Mouse (Mus musculus) embryonic facial prominence, embryonic 11.5 days (tissue): Measurements from ENCODE around the gene Sox11. TPM values are rescaled to one million over a fixed set of nuclear protein-coding genes. Genes with fewer than 3 reads are reported as not detected.
A peak's percentile ranks its signal among the peaks of the same experiment; 100 is the strongest.

Source experiments
- ATAC-seq: fragments of 200-750 bp; cut with Nextera tagmentation; replicated peaks from 2 replicates; pipeline ENCODE4 v1.8.0; 2017; ENCODE audit warnings: low read depth; ENCODE audit not compliant: insufficient number of reproducible peaks, low FRiP score, low TSS enrichment
- DNase-seq: peaks from one replicate; pipeline ENCODE4 v3.0.0-alpha.2; 2015; ENCODE audit warnings: low spot score
- H3K27ac ChIP-seq: fragments of 300-500 bp; sonication (generic); replicated peaks from 2 replicates; pipeline ENCODE4 v1.5.1; 2014; ENCODE audit warnings: mild to moderate bottlenecking, low read depth, low read length, control low read depth
- H3K27me3 ChIP-seq: fragments of 300-500 bp; sonication (generic); 2 replicates; pipeline ENCODE4 v1.6.1; 2014; ENCODE audit warnings: mild to moderate bottlenecking, low read length, moderate library complexity, mixed read lengths; ENCODE audit not compliant: control insufficient read depth, insufficient read depth
- H3K36me3 ChIP-seq: fragments of 300-500 bp; sonication (generic); replicated peaks from 2 replicates; pipeline ENCODE4 v1.6.1; 2014; ENCODE audit warnings: low read depth, mild to moderate bottlenecking, low read length, moderate library complexity, mixed read lengths; ENCODE audit not compliant: control insufficient read depth, insufficient read depth
- H3K4me1 ChIP-seq: fragments of 300-500 bp; sonication (generic); 2 replicates; pipeline ENCODE4 v1.6.1; 2014; ENCODE audit warnings: low read length, mixed read lengths; ENCODE audit not compliant: control insufficient read depth, insufficient read depth
- H3K4me2 ChIP-seq: fragments of 300-500 bp; sonication (generic); 2 replicates; pipeline ENCODE4 v1.6.1; 2014; ENCODE audit warnings: low read depth, mild to moderate bottlenecking, control low read depth, low read length, moderate library complexity
- H3K4me3 ChIP-seq: fragments of 300-500 bp; sonication (generic); 2 replicates; pipeline ENCODE4 v1.5.1; 2014; ENCODE audit warnings: low read depth, low read length, control low read depth
- H3K9ac ChIP-seq: fragments of 300-500 bp; sonication (generic); replicated peaks from 2 replicates; pipeline ENCODE4 v1.6.1; 2014; ENCODE audit warnings: mild to moderate bottlenecking, control low read depth, low read length
- H3K9me3 ChIP-seq: fragments of 300-500 bp; sonication (generic); replicated peaks from 2 replicates; pipeline ENCODE4 v1.6.1; 2016; ENCODE audit warnings: mild to moderate bottlenecking, low read length, inconsistent platforms, mixed read lengths; ENCODE audit not compliant: control insufficient read depth
- WGBS: fragments of 180-500 bp; shearing (Covaris S2); extraction: QIAGEN DNeasy Blood & Tissue Kit; methylation state at CpG from one replicate; pipeline ENCODE4 v1.1.7; 2014; 5-methylcytosine and 5-hydroxymethylcytosine counted together
- polyA plus RNA-seq: library from polyadenylated mRNA; unstranded; fragments of >200 nt; fragmentation: Nextera tagmentation; extraction: Ambion mirVana; gene quantifications from 2 replicates; pipeline ENCODE4 v1.2.1, GENCODE M21; 2014

Gene Sox11
- polyA plus RNA-seq, 1 experiment from 2014 or later = 508 TPM

DNA sequence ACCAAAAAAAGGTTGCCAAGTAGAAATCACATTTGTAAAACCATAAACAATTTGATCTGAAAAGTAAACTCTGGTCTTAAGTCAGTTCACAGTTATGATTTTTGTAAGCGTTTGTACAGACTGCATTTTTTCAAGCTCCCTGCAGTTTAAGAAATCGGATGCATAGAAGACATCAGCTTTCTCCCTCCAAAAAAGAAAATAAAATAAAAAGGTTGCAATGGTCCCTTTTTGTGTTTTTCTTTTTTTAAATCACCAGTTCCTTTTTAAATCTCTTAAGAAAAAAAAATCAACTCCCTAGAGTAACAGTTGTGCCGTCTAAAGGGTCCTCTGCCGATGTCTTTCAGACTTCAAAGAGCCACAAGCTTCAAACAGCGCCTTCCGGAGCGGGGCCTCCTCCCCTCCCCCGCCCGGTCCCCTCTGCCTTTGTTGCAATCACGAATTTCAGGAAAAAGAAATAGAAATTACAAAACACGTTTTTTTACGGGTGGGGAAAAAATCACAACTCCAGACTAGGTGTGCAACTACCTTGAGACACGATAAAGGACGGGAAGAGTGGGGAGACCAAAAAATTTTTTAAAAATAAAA is 1.8 kb downstream of the Sox11 start:
- ATAC-seq (no peak), DNase-seq (peak; percentile 78)
- under 1% methylated on average over 14 of the region's 14 CpGs for WGBS
- Histone ChIP-seq H3K4me2 (peak overlapping the region; percentile 13; the same call in 1 of the 2 replicates), H3K4me3 (peak overlapping the region; percentile 68), H3K9ac (peak overlapping the region; percentile 89), H3K27ac (peak overlapping the region; percentile 97), H3K9me3 (no peaks in the 10 kb centered on the region), H3K27me3 (no peaks in the 10 kb centered on the region), H3K36me3 (no peaks in the 10 kb centered on the region), H3K4me1 (no peaks in the 10 kb centered on the region)

DNA sequence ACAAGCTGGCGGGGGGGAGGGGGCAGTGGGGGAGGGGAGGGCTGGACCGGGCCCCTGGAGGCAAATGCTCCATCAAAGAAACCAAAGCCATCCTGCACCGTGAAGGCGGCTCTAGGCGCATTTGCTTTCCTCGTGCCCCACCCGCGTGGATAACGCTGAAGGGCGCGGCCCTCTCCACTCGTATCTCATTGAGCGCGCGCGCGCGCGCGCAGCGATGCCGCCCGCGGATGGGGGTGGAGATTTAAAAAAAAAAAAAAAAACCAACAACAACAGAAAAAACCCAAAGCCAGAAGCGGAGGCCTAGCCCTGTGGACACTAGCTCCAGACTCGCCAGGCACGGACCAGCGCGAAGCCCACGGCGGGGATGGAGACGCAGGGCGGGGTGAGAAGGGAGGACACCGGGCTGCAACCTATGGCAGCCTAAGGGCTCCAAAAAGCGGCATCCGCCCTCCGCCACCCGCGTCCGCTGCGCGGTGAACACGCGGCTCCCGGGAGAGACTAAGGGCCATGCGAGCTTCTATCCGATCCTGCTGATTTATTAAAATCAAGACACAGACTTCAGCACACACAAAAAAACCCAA is 3.1 kb downstream of the Sox11 start:
- H3K27me3 ChIP-seq = no peaks in the 10 kb centered on the region
- DNase-seq (peak; percentile 72), ATAC-seq (no peak)
- peak overlapping the region; percentile 94 for H3K27ac ChIP-seq
- H3K9me3 ChIP-seq = no peaks in the 10 kb centered on the region
- H3K4me3 ChIP-seq = peak overlapping the region; percentile 96
- H3K4me1 ChIP-seq = no peaks in the 10 kb centered on the region
- no peaks in the 10 kb centered on the region for H3K36me3 ChIP-seq
- H3K9ac ChIP-seq = peak overlapping the region; percentile 99
- WGBS = under 1% methylated on average over 47 of the region's 47 CpGs
- H3K4me2 ChIP-seq = peak overlapping the region; percentile 47

DNA sequence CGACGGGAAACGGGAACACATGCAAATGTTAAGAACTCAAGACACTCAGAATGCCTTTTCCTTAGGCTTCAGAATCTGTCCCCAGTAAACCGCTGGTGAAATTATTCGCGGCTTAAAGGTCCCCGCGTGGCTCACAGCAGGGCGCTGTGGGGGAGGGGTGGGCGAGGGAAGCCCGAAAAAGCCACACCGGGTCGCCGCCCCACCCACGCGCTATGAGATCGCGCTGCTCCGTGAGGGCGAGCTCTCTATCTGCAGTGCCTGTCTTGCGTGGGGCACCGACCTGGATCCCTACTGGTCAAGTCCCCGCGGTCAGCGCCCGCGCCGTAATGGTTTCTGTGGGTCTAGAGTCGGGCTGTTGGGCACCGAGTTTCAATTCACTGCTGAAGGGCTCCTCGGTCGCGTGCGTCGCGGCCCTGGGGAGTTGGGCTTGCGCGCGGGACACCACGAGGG is 3.6 kb downstream of the Sox11 start:
- ATAC-seq = no peak
- H3K4me1 ChIP-seq = no peaks in the 10 kb centered on the region
- no peaks in the 10 kb centered on the region for H3K9me3 ChIP-seq
- no peaks in the 10 kb centered on the region for H3K36me3 ChIP-seq
- peak; percentile 72 for DNase-seq
- peak overlapping the region; percentile 99 for H3K9ac ChIP-seq
- peak overlapping the region; percentile 94 for H3K27ac ChIP-seq
- H3K4me2 ChIP-seq = peak overlapping the region; percentile 47
- no peaks in the 10 kb centered on the region for H3K27me3 ChIP-seq
- WGBS = 0% methylated on average over 40 of the region's 40 CpGs
- peak overlapping the region; percentile 96 for H3K4me3 ChIP-seq

DNA sequence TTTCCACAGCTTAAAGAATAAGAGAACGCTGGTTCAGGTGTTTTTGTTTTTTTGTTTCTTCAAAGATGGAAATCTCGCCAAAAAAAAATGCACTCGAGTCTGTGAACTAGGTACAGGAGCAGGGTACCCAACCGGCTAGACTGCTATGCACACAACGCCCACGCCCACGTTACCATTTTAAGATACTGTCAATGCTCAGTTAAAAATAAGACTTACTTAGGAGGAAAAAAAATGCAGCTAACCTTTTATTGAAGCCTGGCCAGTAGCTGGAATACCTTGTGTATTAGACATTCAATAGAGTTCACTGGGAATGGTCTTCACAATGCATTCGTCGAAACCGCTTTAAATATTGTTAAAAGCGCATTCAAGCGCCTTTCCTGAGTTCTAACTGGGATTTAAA is 4.3 kb downstream of the Sox11 start:
- peak overlapping the region; percentile 30; the same call in 1 of the 2 replicates for H3K27ac ChIP-seq
- peak overlapping the region; percentile 96 for H3K4me3 ChIP-seq
- no peaks in the 10 kb centered on the region for H3K36me3 ChIP-seq
- ATAC-seq (no peak), DNase-seq (peak; percentile 52)
- peak overlapping the region; percentile 47 for H3K4me2 ChIP-seq
- H3K4me1 ChIP-seq = no peaks in the 10 kb centered on the region
- 3% methylated on average over 12 of the region's 12 CpGs for WGBS
- H3K9ac ChIP-seq = peak overlapping the region; percentile 55
- no peaks in the 10 kb centered on the region for H3K9me3 ChIP-seq
- H3K27me3 ChIP-seq = no peaks in the 10 kb centered on the region

DNA sequence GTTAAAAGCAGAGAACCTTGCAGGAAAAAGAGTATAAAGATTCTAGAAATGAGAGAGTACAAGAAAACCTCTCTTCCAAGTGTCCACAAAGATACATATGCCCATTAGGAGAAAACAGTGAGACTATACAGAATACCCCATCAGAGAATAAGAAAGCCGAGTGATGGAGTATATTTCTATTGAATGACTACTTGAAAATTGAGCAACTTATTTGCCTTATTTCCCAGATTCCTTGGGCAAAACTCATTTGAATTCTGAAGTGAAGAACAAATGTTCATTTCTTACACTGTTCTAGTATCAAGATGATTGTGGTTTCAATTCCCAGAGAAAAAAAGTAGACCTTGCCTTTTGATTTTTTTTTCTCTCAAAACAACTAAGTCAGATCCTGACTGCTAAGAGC is 4.9 kb downstream of the Sox11 start:
- peak overlapping the region; percentile 96 for H3K4me3 ChIP-seq
- peak overlapping the region; percentile 47 for H3K4me2 ChIP-seq
- no peaks in the 10 kb centered on the region for H3K36me3 ChIP-seq
- no peak overlapping the region for H3K27ac ChIP-seq
- 23% methylated on average over 1 of the region's 1 CpGs for WGBS
- H3K4me1 ChIP-seq = no peaks in the 10 kb centered on the region
- no peak for DNase-seq
- no peak for ATAC-seq
- no peaks in the 10 kb centered on the region for H3K9me3 ChIP-seq
- H3K27me3 ChIP-seq = no peaks in the 10 kb centered on the region
- no peak overlapping the region for H3K9ac ChIP-seq

DNA sequence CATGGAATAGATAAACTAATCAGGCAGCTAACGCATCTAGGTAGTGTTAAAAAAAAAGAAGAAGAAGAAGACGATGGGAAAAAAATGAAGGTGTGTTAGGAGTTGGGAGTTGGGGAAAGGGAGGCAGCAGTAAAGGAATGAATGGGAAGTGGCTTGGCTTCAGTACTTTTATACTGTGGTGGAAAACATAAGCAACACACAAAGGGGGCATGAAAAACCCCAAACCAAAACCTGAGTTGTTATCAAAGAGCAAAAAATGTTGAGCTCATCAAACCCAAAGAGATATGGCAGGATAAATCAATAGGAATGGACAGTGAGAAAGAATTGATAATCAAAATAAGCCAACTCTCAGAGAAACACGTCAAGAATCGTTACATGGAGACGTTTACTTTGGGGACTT is 5.6 kb downstream of the Sox11 start:
- H3K27ac ChIP-seq = no peak overlapping the region
- H3K27me3 ChIP-seq = no peaks in the 10 kb centered on the region
- no peaks in the 10 kb centered on the region for H3K4me1 ChIP-seq
- no peaks in the 10 kb centered on the region for H3K36me3 ChIP-seq
- H3K4me3 ChIP-seq = peak overlapping the region; percentile 96
- H3K9ac ChIP-seq = peak overlapping the region; percentile 25
- no peak for ATAC-seq
- peak overlapping the region; percentile 47 for H3K4me2 ChIP-seq
- no peak for DNase-seq
- WGBS = 35% methylated on average over 5 of the region's 5 CpGs
- no peaks in the 10 kb centered on the region for H3K9me3 ChIP-seq

DNA sequence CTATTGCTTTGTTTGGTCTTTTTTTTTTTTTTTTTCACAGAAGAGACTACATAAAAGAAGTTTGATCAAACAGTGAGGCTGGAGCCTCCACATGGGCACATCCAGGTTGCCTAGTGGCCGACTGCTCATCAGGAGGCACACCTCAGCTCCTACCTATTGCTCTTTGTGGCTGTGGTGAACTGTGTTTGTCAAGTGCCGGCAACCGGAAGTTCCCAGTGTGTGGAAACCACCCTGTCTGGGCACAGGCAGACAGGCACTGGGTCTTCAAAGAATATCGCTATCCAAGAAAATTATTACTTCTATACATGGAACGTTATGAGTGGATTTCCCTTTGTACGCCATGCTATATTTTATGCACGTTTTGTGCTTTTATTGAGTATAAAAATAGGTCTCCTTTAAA is 6.0 kb downstream of the Sox11 start:
- H3K4me2 ChIP-seq = peak overlapping the region; percentile 51
- no peak overlapping the region for H3K27ac ChIP-seq
- H3K9me3 ChIP-seq = no peaks in the 10 kb centered on the region
- H3K9ac ChIP-seq = peak overlapping the region; percentile 57
- no peaks in the 10 kb centered on the region for H3K27me3 ChIP-seq
- H3K4me3 ChIP-seq = peak overlapping the region; percentile 96
- 60% methylated on average over 7 of the region's 7 CpGs for WGBS
- ATAC-seq (no peak), DNase-seq (no peak)
- no peaks in the 10 kb centered on the region for H3K36me3 ChIP-seq
- H3K4me1 ChIP-seq = no peaks in the 10 kb centered on the region

DNA sequence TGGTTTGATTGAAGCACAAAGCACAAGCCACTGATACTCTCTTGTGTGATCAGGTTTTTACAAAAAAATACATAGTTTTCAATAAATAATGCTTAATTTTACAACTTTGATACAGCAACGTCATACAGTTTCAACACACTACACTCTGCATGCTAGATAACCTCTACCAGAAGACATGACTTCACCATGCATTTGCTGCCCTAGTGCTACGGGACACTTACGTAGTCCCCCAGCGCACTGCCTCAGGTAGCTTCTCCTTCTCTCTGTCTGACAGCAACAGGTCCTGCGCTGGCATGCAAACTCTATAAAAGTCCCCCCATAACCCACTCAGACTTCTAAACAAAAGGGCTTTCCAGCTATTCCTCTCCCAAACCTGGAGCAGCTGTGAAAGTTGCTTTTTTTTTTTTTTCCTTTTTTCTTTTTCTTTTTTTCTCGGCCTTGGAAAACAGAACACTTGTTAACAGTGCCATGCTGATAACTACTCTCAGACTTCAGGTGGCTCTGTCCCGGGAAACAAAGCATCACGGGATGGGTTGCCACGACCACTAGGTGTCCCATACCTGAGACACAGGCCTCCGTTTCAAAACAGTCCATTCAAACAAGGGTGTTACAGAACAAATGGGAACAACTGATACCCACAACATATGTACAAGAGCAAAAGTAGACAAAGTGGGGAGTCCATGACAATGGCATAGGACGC is 6.9 kb downstream of the Sox11 start:
- Histone ChIP-seq H3K9me3 (no peaks in the 10 kb centered on the region), H3K27ac (0 out of 2 replicates have a peak overlapping the region, but pooled peaks have one; percentile 16), H3K36me3 (no peaks in the 10 kb centered on the region), H3K27me3 (no peaks in the 10 kb centered on the region), H3K9ac (no peak overlapping the region; the same call in 1 of the 2 replicates), H3K4me1 (no peaks in the 10 kb centered on the region), H3K4me2 (peak overlapping the region; percentile 26), H3K4me3 (peak overlapping the region; percentile 9; the same call in 1 of the 2 replicates)
- ATAC-seq (no peak), DNase-seq (no peak)
- 59% methylated on average over 11 of the region's 11 CpGs for WGBS
